Mouse (Mus musculus) spleen, adult 2 months (tissue): ENCODE results near the gene Apoh.

Experiments used
- CTCF ChIP-seq: fragments of 200-500 bp; IDR thresholded peaks from 2 replicates; pipeline ENCODE4 v1.5.1; 2011; ENCODE audit warnings: mild to moderate bottlenecking, inconsistent platforms; ENCODE audit not compliant: insufficient read depth, insufficient read length, insufficient replicate concordance; ENCODE audit errors: extremely low read depth
- POLR2A ChIP-seq: fragments of 200-500 bp; IDR thresholded peaks from 2 replicates; pipeline ENCODE4 v1.6.1; 2011; ENCODE audit warnings: low read depth, low read length, inconsistent platforms

GRCm38 (mm10) chr11:108420751-108421150 is 77.6 kb downstream of the Apoh start:
- no peak for TF ChIP-seq POLR2A
- TF ChIP-seq CTCF = no peak
